Mouse (Mus musculus) urinary bladder, postnatal 36 days (tissue): Measurements from ENCODE around the gene Adam8.

Source experiments
- DNase-seq, 2 experiments: peaks; one replicate each; pipeline ENCODE4 v3.0.0; 2022; ENCODE audit warnings: low spot score in 2 of 2, mixed read lengths in 1 of 2

The Adam8 gene

DNA sequence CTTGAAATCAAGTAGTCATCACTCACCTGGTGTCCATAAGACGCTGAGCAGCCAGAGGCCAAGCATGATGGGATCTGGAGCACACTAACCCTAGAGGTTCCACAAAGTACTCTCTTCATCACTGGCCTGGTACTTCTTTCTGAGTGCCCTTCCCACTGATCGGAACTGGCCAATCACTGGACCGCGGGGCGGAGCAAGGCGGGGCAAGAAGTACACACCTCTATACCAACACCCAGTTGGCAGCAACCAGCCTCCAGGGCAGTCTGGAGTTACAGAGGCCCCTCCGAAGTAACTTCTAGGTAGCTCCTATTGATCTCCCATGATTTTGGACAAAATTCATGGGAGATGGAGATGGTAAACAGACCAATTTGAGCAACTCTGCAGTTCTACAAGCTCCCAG lies at the start of gene Adam8:
Gene Adam8, minus strand, starts transcription at position 157 of the 400 bp plus-strand sequence.
- DNase-seq, result no peak

DNA sequence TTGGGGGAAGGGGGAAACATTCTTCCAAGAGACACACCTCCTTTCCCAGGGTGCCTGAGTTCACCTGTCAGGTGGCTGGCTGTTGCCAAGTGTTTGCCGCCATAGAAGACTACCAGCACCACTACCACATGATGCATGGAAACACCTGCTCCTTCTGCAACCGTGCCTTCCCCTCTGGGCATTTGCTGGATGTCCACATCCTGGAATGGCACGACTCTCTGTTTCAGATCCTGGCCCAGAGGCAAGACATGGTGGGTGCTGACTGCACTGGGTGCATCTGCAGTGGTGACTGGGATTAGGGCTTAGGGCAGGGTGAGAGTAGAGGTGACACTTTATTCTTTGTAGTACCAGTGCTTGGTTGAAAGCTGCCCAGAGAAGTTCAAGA lies 44.8 kb upstream of the Adam8 start:
- no peak for DNase-seq

DNA sequence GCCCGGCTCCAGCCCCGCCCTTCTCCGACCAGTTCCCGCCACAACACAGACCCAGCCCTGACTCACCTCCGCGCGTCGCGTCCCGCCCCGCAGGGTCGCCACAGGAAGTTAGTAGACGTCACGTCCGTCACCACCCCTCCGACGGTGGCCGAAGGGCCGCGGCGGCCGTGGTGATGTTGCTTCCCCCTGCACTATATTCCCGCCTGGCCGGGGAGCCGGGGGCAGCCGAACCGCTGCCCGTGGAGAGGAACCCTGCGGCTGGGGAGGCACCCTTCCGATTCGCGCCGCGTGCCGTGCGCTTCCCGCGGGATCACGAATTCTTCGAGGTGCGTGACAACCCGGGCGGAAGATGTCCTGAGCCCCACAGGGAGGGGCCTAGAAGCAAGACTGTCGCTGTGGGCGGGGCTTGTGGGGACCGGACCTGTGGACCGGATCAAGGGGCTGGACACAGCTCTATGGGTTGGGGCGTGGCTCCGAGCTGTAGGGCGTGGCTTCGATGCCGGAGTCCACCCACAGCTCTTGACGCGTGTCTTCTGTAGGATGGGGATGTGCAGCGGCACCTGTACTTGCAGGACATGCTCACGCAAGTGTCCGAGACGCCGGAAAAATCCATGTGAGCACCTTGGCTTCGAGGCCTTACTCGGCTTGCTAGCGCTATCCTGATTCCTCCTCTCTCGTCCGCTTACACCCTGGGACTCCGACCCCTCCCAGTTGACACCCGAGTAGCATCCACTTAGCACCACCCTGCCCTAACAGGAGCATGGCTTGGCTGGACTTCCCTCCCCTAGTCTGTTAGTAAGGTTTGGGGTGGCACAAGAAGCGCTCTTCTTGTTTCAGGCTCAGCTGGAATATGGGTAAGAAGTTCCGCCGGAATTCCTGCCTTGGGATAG lies 44.2 kb upstream of the Adam8 start, which contains the start of the genes Zfp511 and Tubgcp2:
Gene Zfp511, plus strand, starts transcription at position 111 of the 890 bp plus-strand sequence.
Gene Tubgcp2, minus strand, starts transcription at position 389 of the 890 bp plus-strand sequence.
- DNase-seq, result peak; percentile 92 to 95

DNA sequence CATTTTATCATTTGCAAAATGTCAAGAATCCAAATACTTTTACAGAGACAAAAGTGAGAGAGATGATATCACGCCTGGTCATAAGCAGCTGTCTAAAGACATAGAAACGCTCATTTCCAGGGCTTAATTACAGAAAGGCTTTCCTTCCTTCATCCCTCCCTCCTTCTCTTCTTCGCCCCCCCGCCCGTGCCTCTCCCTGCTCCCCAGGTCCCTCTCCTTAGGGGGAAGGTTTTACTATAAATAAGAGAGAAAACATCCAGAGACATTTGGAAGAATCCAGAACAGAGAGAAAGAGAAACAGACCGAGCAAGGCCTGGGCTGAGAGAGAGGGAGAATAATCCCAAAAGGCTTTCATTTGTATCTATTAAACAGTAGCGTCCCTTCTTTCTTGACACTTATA lies 43.1 kb upstream of the Adam8 start:
- no peak for DNase-seq

DNA sequence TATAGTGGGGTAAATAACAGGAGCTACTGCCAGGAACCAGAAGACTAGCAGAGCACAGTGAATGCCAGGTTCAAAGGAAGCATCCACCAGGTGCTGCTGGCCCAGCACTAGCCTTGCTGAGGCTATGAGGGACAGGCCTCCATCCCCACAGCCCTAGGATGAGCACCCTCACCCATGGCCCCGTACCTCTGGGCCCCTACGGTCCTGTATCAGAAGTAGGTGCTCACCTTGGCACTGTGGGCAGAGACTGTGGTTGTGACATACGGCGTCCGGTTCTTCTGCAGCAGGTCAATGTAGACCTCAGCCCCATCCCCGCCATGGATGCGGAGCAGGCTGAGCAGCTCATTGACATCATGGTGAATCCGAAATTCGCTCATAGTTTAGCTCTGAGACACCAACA lies 41.0 kb upstream of the Adam8 start:
- no peak for DNase-seq

DNA sequence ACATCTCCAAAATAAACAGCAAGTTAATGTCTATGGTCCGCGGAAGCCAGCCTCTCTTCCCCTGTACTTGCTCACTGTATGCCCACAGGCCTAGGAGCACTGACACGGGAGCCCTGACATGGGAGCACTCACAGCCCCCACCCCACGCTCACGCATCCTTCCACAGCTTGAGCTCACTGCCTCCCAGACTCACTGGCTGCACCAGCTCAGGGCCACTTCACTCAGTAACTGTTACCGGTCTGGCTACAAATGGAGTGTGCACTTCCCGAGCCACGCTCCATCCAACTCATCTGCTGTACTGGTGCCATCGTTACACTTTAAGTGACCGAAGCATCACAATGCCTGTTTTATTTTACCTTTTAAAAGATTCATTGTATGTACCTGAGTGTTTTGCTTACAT lies 40.0 kb upstream of the Adam8 start:
- no peak for DNase-seq

DNA sequence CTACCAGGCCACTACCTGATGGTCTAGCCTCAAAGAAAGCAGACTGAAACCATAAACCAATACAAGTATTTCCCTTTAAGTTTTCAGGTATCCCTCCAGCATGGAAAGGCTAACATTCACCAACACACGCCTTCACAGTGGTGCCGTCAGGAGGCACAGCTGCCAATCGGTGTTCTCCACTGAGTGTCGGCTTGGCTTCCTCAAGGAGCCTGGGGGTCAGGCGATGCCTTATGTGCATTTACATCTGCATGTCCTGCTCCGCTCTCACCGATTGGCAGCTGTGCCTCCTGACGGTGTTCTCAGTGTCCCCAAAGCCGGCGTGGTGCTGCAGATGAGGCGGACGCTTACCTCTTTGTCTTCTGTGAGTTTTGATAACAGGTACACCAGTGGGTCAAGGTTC lies 39.4 kb upstream of the Adam8 start:
- no peak for DNase-seq

DNA sequence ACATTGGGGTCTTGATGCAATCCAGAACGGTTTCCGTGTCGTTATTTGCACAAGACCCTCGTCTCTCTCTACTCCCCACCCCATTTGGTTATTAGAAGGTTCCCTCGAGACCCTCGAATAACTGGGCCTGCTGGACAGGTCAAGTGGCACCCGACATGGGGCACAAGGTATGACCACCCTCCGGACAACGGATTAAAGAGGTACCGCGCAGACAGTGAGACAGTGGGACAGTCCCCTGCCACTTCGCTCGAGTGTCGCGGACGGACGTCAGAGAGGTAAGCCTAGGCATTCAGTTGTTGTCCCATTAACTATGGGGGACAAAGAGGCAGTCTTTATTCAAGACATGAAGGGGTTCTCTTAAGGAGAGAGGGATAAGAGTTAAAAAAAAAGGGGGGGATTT lies 19.0 kb upstream of the Adam8 start:
- no peak for DNase-seq

DNA sequence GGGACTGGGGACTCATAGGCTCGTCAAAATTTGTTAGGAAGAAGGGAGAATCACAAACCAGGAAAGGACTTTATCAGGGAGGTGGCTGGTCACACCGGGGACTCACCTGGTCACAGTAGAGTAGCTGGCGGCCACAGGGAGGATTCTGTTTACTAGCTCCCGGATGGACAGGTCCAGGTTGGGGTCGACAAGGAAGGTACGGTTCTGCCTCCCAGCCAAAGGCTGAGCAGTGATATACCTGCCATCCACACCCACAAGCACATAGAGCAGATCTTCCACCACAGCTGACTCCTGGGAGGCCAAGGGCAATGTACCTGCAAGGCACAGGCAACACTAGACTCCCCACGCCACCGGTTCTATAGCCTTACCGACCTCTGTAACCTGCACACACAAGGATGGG lies 15.4 kb upstream of the Adam8 start:
- DNase-seq, result no peak

DNA sequence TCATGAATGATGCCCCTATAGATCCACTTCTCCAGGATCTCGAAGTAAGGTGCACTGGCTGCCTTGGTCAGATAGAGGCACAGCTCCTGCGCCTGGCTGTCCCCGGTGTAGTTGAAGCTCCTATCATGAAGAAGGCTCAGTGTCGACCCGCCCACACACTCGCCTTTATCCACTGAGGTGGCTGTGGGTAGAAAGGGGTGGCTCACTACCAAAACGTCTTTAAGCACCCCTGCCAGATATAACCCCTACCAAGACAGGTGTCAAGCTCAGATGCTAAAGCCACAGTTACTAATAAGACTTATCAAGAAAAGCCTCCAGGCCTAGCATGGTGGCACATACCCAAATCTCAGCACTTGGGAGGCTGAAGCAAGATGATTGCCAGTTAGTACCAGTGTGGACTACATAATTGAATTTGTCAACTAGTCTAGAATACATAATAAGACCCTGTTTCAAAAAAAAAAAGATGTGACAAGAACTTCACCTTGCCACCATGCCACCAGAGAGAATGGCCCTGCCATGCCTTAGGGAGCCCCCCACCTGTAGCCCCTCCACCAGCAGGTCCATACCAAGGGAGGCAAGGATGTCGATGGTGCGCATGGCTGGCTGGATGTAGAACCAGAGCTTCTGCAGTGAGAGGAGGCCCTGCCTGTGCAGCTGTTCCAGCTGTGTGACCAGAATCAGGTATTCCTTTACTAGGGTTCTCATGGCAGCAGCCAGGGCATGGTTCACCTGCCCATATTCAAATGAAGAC lies 14.7 kb upstream of the Adam8 start:
- no peak for DNase-seq

DNA sequence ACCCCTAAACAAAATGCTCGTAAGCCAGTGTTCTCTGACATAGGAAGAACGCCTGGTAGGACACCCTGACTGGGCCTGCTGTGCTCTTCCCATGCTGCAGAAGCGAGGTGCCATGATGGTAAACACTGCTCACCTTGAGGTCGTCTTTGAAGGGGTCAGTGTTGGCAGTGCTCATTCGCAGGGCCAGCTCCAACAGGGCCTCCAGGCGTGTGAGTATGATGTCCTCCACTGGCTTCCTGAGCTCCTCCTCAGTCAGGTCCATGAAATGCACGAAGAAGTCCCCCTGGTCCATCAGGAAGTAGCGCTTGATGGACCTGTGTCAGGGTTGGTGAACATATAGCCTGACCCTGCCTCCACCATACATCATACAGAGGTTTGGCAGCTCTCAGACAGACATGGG lies 12.3 kb upstream of the Adam8 start:
- no peak for DNase-seq

DNA sequence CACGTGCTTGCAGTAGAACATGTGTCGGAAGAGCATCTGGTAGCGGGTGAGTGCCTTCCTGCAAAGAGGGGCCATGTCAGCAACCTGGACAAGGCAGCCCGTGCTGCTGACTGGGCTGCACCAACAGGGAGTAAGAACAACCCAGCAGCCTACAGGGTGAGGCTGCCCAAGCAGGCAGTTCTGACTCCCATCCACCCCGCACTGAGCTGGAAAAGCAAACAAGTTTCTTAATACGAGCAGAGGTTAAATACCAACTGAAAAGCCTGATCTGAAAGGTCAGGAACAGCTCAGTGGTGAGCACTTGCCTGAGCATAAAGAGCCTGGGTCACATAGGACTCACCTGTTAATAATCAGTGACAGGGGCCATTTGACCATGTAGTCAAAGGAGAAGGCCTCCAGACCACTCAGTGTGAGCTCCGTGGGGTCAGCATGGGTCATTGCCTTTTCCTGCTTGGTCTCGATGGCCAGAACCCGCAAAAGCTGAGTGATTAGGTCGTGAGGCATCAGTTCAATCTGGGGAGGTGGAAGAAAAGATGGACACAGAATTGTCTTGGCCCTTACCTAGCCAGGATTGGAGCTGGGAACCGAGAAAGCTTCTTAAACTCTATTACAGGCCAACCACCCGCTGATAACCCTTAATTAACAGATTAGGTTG lies 8.9 kb upstream of the Adam8 start:
- peak in 1 of 2 experiments; percentile 50 for DNase-seq

DNA sequence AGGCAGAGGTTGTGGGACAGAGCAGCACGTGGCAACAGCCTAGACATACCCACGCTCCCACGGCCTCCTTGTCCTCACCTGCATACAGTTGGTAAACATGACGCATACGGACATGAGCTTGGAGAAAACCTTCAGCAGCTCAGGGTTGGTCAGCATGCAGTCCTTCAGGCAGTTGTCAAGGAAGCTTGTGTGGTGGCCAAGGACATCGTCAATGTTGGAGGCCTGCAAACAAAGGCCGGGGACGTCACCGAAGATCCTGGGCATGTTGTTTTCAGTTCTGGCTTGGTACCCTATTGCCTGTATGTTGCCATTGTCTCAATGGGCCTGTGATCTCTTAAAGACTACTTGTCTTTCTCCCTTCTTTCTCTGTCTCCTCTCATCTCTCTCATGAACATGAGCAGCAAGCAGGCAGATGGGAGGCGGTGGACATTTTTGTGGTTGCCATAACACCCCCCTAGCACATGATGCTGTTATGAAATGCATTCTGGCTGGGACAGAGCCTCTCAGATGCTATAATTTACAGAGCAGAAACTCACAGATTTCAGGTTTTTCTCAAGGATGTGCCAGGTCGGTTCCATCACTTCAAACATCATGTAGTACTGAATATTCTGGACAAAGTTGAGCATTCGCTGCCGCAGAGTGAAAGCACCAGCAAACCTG lies 6.5 kb upstream of the Adam8 start:
- no peak for DNase-seq

DNA sequence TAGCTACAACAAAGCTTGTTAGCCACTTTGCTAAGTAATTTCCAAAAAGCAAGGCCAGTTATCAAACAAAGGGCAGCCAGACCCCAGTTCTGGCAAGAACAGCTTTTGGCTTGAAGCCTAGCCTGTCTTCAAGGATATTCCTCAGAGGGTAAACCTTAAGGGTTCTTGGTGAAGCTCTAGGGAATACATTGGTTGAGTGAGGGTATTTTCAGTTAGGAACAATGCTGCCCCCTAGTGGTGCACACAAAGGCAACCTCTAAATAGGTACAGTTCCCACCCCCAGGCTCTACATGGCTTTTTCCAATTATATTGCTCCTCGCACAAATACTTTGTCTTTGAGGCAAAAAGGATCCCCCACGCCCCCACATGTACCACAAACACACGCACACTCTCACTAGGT lies 2.3 kb upstream of the Adam8 start:
- peak; percentile 48 to 58 for DNase-seq

DNA sequence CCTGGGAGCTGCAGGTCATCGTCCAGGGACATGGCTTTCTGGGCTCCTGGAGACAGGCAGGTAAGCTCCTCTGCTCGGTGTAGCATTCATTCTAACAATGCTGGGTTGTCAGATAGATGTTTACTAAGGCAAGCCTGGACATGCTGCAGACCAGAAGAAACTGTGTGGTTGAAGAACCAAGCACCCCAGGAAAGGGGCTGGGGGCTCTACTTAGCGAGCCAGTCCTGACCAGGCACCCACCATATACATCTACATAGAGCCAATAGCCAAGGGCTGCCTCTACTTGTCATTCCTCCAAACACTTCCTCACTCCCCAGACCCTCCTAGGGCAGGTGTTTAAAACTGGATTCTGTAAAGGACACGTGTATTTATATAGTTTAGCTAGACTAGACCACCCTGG lies 1.8 kb upstream of the Adam8 start:
- DNase-seq, result no peak

DNA sequence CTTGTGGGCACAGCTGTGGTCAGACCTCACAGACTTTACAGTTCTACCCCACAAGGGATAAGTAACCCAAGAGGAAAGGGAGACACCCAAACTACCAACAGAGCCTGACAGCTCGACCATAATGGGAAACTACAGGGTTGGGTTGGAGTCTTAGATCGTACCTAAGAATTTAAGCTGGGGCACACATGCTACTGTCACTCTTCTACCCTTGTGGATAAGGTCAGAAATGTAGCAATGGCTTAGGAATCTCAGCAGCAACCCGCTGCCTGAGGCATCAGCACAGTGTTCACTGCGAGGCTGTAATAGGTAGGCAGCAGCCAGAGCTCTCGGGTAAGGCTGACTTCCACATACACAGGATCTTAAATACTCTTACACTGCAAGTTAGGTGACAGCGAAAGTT lies 1.2 kb upstream of the Adam8 start:
- DNase-seq, result no peak

DNA sequence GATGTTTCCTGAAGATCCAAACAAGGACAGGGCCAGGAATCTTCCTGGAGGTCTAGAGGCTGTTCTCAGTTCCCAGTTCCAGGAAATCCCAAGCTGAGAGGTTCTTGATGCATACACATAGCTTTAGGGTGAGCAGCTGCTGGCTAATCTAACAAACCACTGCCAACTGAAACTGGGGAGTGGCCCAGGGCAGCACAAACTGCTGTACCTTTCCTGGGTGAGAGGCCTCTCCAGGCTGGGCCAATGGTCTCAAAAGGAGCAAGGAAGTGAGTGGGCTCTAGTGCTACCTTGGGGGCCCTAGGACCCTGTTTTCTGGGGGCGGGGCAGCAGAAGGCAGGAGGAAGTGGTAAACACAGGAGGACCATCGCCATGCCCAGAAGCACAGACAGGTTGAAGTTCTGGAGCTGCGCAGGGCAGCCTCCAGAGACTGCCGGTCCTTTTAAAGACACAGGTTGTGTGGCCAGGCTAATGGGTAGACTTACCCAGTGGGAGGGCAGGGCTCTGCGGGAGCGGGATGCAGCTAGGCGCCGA lies 1.4 kb downstream of the Adam8 start:
- no peak for DNase-seq

DNA sequence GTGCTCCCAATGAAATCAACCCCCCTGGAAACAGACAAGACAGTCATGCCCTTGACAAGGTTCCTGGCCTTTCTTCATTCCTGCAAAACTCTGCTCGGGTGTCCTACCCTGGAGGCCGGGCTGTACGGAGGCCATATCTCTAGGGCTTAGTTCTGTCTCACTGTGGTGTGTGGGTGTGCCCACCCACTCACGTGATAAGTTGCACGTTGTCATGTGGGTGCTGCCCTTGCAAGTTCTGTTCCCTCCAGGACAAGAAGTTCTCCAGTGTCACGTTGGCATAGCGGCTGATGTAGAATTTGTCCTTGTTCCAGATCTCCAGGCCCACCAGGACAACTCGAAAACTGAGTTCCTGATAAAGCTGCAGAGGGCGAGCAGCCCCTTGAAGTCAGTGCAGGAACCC lies 4.1 kb downstream of the Adam8 start:
- DNase-seq, result no peak

DNA sequence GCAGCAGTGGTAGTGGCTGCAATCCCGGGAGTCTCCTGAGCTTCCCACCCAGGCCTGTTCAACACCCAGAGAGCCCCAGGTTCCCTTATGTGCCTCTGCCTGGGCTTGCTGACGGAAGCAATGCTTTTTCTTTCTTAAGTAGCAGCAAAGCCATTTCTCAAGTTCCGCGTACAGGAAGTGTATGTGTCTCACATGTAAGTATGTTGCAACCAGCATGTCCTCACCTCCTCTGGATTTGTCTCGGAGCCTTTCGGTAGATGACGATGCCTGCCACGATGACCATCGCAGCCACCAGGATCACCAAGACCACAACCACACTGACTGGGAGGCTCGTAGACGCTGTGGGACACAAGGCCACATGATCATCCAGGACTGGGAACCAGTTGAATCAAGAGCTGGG lies 7.9 kb downstream of the Adam8 start:
- no peak for DNase-seq

DNA sequence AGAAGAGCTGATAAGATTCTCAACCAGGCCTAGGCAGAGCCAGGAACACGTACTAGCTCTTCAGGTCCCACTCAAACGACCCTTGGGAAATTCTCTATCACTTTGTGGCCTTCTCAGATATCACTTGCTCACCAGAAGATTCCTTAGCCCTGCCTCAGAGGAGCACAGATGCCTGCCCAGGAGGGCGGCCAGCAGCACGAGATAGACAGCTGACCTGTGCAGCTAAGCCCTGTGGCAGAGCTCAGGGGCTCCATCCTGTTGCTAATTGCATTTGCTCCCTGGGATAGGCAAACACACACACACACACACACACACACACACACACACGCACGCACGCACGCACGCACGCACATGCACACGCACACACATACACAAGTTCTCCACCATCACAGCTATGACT lies 10.3 kb downstream of the Adam8 start:
- DNase-seq, result no peak

DNA sequence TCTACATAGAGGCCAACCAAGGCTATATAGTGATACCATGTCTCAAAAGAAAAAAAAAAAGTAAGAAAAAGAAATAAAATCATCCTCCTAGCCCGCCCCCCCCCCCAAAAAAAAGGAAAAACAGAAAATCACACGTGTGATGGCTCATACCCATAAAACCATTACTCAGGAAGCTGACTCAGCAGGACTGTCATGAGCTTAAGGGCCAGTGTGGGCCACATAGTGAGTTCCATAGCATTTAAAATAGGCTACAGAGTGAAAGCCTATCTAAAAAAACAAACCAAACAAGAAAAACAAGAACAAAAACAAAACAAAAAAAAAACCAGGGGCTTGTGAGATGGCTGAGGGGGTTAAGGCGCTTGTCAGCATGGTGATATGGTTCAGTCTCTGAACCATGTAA lies 11.6 kb downstream of the Adam8 start:
- DNase-seq, result no peak
